Mouse (Mus musculus): ENCODE data around the gene Noc2l. TPM values are rescaled to one million over a fixed set of nuclear protein-coding genes. Genes with fewer than 3 reads are reported as not detected.
A peak's percentile ranks its signal among the peaks of the same experiment; 100 is the strongest.

Gene Noc2l
- polyA plus RNA-seq, 1 experiment from 2014 or later: 19.9 TPM

DNA sequence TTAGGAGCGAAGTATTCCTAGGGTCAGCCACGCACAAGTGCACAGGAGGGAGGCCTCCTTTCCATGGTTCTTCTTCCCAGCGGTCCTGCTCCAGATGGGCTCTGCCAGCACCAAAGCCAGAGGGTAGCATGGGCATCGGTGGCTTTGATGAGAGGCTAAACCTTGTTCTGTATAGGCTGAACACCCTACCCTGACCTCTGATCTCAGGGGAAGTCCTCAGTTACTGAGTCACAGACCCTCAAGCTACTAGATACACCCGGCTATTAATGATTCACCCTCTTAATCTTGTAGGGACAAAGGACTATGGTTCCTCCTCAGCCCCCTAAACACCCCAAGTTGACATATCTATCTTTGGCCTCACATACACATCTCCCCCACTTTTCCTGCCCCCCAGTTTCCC lies 41.9 kb upstream of the Noc2l start:
- WGBS: 56% methylated on average over 5 of the region's 5 CpGs
- H3K4me1 ChIP-seq (replicated peaks; ENCODE audit: control insufficient read depth, insufficient read depth, low read length): peaks cover 13% of the 10 kb centered on the region
- H3K27me3 ChIP-seq (replicated peaks; ENCODE audit: control insufficient read depth, insufficient read depth, low read length): no peaks in the 10 kb centered on the region
- no peaks in the 10 kb centered on the region for H3K9me3 ChIP-seq (ENCODE audit: control insufficient read depth)
- peaks cover 7% of the 10 kb centered on the region; the same call in 1 of the 2 replicates for H3K36me3 ChIP-seq (ENCODE audit: control insufficient read depth, insufficient read depth)
- no peak overlapping the region for H3K4me2 ChIP-seq (replicated peaks; ENCODE audit: low read depth)
- no peak for ATAC-seq
- no peak for TF ChIP-seq CTCF (IDR thresholded peaks at IDR 0.05; ENCODE audit: low read depth)
- no peak overlapping the region for H3K4me3 ChIP-seq (ENCODE audit: low read depth, low read length)
- 0 out of 2 replicates have a peak overlapping the region, but pooled peaks have one; percentile 6 for H3K27ac ChIP-seq (ENCODE audit: low read depth, low read length)
- no peak overlapping the region for H3K9ac ChIP-seq (ENCODE audit: low read depth, low read length)

DNA sequence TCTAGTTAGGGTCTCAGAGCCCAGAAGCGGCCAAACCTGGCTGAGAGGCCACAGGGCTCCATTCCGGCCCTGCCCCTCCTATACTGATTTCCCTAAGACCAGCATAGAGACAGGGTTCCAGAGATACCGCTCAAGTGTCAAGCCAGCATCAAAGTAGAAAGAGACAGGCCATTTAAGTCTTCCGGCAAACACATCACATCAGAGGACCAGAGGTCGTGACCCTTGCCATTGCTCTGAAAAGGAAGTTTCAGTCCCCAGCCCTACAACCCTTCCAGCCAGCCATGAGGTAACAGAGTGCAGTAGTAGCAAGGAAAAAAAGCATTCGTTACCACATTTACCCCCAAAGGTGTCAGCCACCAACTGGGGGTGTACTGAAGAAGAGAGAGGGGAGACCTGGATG lies 41.5 kb upstream of the Noc2l start:
- no peak for ATAC-seq
- no peak overlapping the region for H3K27ac ChIP-seq (ENCODE audit: low read depth, low read length)
- H3K4me1 ChIP-seq (replicated peaks; ENCODE audit: control insufficient read depth, insufficient read depth, low read length): peaks cover 9% of the 10 kb centered on the region
- H3K4me3 ChIP-seq (ENCODE audit: low read depth, low read length): no peak overlapping the region
- H3K36me3 ChIP-seq (ENCODE audit: control insufficient read depth, insufficient read depth): peaks cover 7% of the 10 kb centered on the region; the same call in 1 of the 2 replicates
- WGBS: 51% methylated on average over 6 of the region's 6 CpGs
- no peaks in the 10 kb centered on the region for H3K9me3 ChIP-seq (ENCODE audit: control insufficient read depth)
- H3K27me3 ChIP-seq (replicated peaks; ENCODE audit: control insufficient read depth, insufficient read depth, low read length): no peaks in the 10 kb centered on the region
- H3K4me2 ChIP-seq (replicated peaks; ENCODE audit: low read depth): no peak overlapping the region
- H3K9ac ChIP-seq (ENCODE audit: low read depth, low read length): no peak overlapping the region
- no peak for TF ChIP-seq CTCF (IDR thresholded peaks at IDR 0.05; ENCODE audit: low read depth)

DNA sequence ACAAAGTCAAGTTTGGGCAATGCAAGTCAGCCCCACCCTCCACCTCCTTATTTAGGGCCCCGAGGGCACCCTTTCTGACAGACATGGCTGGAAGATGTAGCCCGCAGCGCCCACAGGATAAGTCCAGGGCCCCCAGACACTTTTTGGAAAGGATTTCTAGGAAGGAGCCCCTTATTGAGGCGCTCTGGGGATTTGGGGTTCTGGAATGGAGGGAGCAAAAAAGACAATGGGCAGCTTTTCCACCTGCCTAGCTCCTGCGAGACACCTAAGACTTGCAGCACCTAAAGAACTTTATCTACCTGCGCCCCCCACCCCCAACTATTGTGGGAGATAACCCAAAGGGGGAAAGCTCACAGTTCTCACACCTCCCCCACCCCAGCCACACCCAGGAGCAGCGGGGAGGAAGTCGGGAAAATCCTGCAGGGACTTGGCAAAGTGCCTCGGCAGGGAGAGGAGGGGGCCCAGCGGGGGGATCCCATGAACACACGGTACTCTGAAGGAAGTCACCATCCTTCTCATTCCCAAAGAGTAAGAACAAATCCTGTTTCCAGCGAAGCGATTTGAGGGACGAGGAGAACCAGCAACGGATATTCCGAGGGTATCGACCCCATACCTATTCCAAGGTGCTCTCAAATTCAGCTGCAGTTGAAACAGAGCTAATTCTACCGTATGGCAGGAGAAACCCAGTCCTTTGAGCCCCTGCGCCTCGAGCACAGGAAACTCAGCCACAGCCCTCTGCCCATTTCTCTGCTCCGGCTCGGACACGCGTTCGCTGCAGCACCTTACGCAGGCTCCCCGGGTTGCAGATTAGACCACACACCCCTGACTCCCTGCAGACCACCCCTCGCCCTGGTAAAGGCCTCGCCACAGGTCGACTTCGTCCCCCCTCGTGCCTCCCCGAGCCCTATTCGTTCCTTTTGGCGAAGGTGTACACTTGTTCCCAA lies 39.6 kb upstream of the Noc2l start:
- peak overlapping the region; percentile 98 for H3K4me2 ChIP-seq (replicated peaks; ENCODE audit: low read depth)
- H3K36me3 ChIP-seq (ENCODE audit: control insufficient read depth, insufficient read depth): no peaks in the 10 kb centered on the region
- no peaks in the 10 kb centered on the region for H3K9me3 ChIP-seq (ENCODE audit: control insufficient read depth)
- TF ChIP-seq CTCF (IDR thresholded peaks at IDR 0.05; ENCODE audit: low read depth): no peak
- ATAC-seq: no peak
- H3K27me3 ChIP-seq (replicated peaks; ENCODE audit: control insufficient read depth, insufficient read depth, low read length): no peaks in the 10 kb centered on the region
- H3K4me1 ChIP-seq (replicated peaks; ENCODE audit: control insufficient read depth, insufficient read depth, low read length): peaks cover 5% of the 10 kb centered on the region; the same call in 1 of the 2 replicates
- H3K27ac ChIP-seq (ENCODE audit: low read depth, low read length): peak overlapping the region; percentile 97; the same call in 1 of the 2 replicates
- H3K4me3 ChIP-seq (ENCODE audit: low read depth, low read length): peak overlapping the region; percentile 83
- 3% methylated on average over 35 of the region's 35 CpGs for WGBS
- H3K9ac ChIP-seq (ENCODE audit: low read depth, low read length): peak overlapping the region; percentile 74

DNA sequence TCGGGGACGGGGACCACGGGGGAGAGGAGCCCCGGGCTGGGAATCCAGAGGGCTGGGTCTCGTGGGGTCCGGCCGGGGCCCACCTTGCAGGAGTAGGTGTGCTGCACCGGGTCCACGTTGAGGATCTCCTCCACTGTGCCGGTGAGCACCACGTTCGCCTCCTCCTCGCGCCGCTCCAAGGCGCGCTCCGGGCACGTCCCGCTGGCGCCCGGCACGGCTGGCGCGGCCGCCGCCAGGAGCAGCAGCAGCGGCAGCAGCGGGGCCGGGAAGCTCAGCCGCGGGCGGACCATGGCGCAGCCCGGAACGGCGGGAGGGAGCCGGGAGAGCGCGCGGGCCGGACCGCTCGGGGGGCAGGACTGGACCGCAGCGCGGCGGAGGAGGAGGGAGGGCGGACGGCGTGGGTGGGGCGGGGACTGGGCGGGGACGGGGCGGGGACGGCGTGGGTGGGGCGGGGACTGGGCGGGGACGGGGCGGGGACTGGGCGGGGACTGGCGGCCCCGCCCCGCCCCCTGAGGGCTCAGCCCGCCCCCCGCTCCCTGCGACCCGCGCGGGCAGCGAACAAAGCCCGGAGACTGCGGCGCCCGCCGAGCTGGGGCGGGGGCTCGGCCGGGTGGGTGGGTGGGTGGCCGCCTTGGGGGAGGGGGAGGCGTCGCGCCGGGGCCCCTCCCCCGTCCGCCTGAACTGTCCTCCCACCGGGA lies 38.5 kb upstream of the Noc2l start, which contains the start of gene Agrn:
TSS of gene Agrn (minus strand) at position 358 of the 698 bp plus-strand sequence.
- Histone ChIP-seq H3K27ac (ENCODE audit: low read depth, low read length) (peak within 1 kb of the TSS; percentile 97), H3K4me2 (replicated peaks; ENCODE audit: low read depth) (peak within 1 kb of the TSS; percentile 98), H3K9me3 (ENCODE audit: control insufficient read depth) (no peaks in the 10 kb centered on the region), H3K36me3 (ENCODE audit: control insufficient read depth, insufficient read depth) (no peaks in the 10 kb centered on the region), H3K9ac (ENCODE audit: low read depth, low read length) (peak within 1 kb of the TSS; percentile 83), H3K4me3 (ENCODE audit: low read depth, low read length) (peak within 1 kb of the TSS; percentile 83), H3K27me3 (replicated peaks; ENCODE audit: control insufficient read depth, insufficient read depth, low read length) (peaks cover 4% of the 10 kb centered on the region; the same call in 1 of the 2 replicates), H3K4me1 (replicated peaks; ENCODE audit: control insufficient read depth, insufficient read depth, low read length) (peaks cover 5% of the 10 kb centered on the region; the same call in 1 of the 2 replicates)
- 1% methylated on average over 49 of the region's 88 CpGs for WGBS
- ATAC-seq: peak; percentile 78
- no peak for TF ChIP-seq CTCF (IDR thresholded peaks at IDR 0.05; ENCODE audit: low read depth)

DNA sequence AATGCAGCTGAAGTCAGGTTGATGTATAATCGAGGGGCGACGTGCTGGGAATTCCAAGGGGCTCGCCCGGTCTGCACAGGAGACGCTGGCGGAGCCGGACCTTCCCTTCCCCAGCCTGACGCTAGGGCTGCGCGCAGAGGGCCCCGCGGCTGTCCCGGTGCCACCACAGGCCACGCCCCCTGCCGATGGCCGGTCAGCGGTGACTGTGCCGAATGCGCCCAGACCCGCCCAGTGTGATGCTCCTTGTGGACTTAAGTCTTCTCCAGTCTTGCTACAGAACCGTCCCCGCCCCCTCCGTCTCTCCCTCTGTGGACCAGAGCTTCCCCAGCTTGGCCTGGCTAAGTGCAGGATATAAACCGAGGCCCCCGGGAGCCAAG lies 38.0 kb upstream of the Noc2l start:
- H3K9ac ChIP-seq (ENCODE audit: low read depth, low read length): peak overlapping the region; percentile 83
- WGBS: 0% methylated on average over 26 of the region's 26 CpGs
- ATAC-seq: peak; percentile 92

More for the DNA sequence above, 38.0 kb upstream of the Noc2l start:
- H3K4me2 ChIP-seq (replicated peaks; ENCODE audit: low read depth): peak overlapping the region; percentile 98
- TF ChIP-seq CTCF (IDR thresholded peaks at IDR 0.05; ENCODE audit: low read depth): peak; percentile 64
- H3K4me1 ChIP-seq (replicated peaks; ENCODE audit: control insufficient read depth, insufficient read depth, low read length): peaks cover 7% of the 10 kb centered on the region; the same call in 1 of the 2 replicates
- H3K36me3 ChIP-seq (ENCODE audit: control insufficient read depth, insufficient read depth): no peaks in the 10 kb centered on the region
- peak overlapping the region; percentile 97 for H3K27ac ChIP-seq (ENCODE audit: low read depth, low read length)
- H3K4me3 ChIP-seq (ENCODE audit: low read depth, low read length): peak overlapping the region; percentile 83
- no peaks in the 10 kb centered on the region for H3K9me3 ChIP-seq (ENCODE audit: control insufficient read depth)
- peaks cover 9% of the 10 kb centered on the region; the same call in 1 of the 2 replicates for H3K27me3 ChIP-seq (replicated peaks; ENCODE audit: control insufficient read depth, insufficient read depth, low read length)

All from intestine, postnatal 0 days (tissue).